8 mouse cellular contexts compared by ENCODE assay signal in genomic region chr16:38341396-38342324, GRCm38 (mm10). TPM values are rescaled to one million over a fixed set of nuclear protein-coding genes. Genes with fewer than 3 reads are reported as not detected.
DNase-seq lines count a peak whose midpoint lies in the region; ATAC-seq and TF ChIP-seq lines count a peak whose summit lies in the region.

TSS of gene Maats1 (minus strand) at chr16:38342143.

- peak within 1 kb of the TSS; percentile 18 for H3K4me3 ChIP-seq in forebrain, embryonic 11.5 days (ENCODE audit: low read depth, low read length)
- H3K4me3 ChIP-seq in heart, embryonic 14.5 days (ENCODE audit: control insufficient read depth in 1 of 2, insufficient read depth in 1 of 2, low read depth in 1 of 2, low read length in 2 of 2): peak within 1 kb of the TSS; percentile 32 to 33
- peak within 1 kb of the TSS; percentile 10 for H3K4me3 ChIP-seq in kidney, postnatal 0 days (replicated peaks; ENCODE audit: low read depth, low read length)
- H3K4me3 ChIP-seq in liver, embryonic 11.5 days (ENCODE audit: low read depth, low read length): peak within 1 kb of the TSS; percentile 29
- H3K4me3 ChIP-seq in stomach, embryonic 14.5 days (ENCODE audit: low read depth, low read length): peak within 1 kb of the TSS; percentile 28

- no peak for TF ChIP-seq CTCF in kidney, postnatal 0 days (IDR thresholded peaks at IDR 0.05; ENCODE audit: low read depth)

- peak within 1 kb of the TSS; percentile 46 for H3K9ac ChIP-seq in forebrain, embryonic 11.5 days (ENCODE audit: low read length)
- H3K9ac ChIP-seq in heart, embryonic 14.5 days (ENCODE audit: low read length): peak within 1 kb of the TSS; percentile 59
- no peak within 1 kb of the TSS for H3K9ac ChIP-seq in kidney, postnatal 0 days (ENCODE audit: low read depth, low read length)
- no peak within 1 kb of the TSS for H3K9ac ChIP-seq in liver, embryonic 11.5 days (ENCODE audit: low read depth, low read length)
- peak within 1 kb of the TSS; percentile 18; the same call in 1 of the 2 replicates for H3K9ac ChIP-seq in stomach, embryonic 14.5 days (replicated peaks; ENCODE audit: low read depth, low read length)

- H3K9me3 ChIP-seq in forebrain, embryonic 11.5 days (ENCODE audit: control insufficient read depth, low read length): no peaks in the 10 kb centered on the region
- H3K9me3 ChIP-seq in heart, embryonic 14.5 days (ENCODE audit: control insufficient read depth, low read length): 0 out of 2 replicates have a peak, but pooled peaks cover 4% of the 10 kb centered on the region
- H3K9me3 ChIP-seq in kidney, postnatal 0 days (replicated peaks; ENCODE audit: low read length): no peaks in the 10 kb centered on the region
- H3K9me3 ChIP-seq in liver, embryonic 11.5 days (ENCODE audit: control insufficient read depth, low read length): no peaks in the 10 kb centered on the region
- no peaks in the 10 kb centered on the region for H3K9me3 ChIP-seq in stomach, embryonic 14.5 days (ENCODE audit: control insufficient read depth, low read depth, low read length)

- peak; percentile 33 for ATAC-seq in CD4-positive, CD25-positive, alpha-beta regulatory T cell, adult 4 months
- peak; percentile 89 for ATAC-seq in forebrain, embryonic 11.5 days (replicated peaks; ENCODE audit: low FRiP score)
- ATAC-seq in heart, embryonic 14.5 days (ENCODE audit: insufficient number of reproducible peaks, insufficient read depth, low FRiP score, low read depth): peak; percentile 59
- peak; percentile 89 for ATAC-seq in kidney, postnatal 0 days (replicated peaks; ENCODE audit: low FRiP score, low read depth)
- ATAC-seq in liver, embryonic 11.5 days (replicated peaks; ENCODE audit: low FRiP score): peak; percentile 73
- peak; percentile 58; the same call in 1 of the 2 replicates for ATAC-seq in monocyte, adult 5-6 weeks (replicated peaks; ENCODE audit: insufficient number of reproducible peaks, low FRiP score, low TSS enrichment, poor library complexity, severe bottlenecking)
- ATAC-seq in stomach, embryonic 14.5 days (ENCODE audit: insufficient number of reproducible peaks, insufficient read depth, low FRiP score, low read depth): peak; percentile 86

- no peaks in the 10 kb centered on the region for H3K36me3 ChIP-seq in forebrain, embryonic 11.5 days (ENCODE audit: control insufficient read depth, insufficient read depth, low read length)
- H3K36me3 ChIP-seq in heart, embryonic 14.5 days (ENCODE audit: control insufficient read depth, insufficient read depth, low read length): no peaks in the 10 kb centered on the region
- no peaks in the 10 kb centered on the region for H3K36me3 ChIP-seq in kidney, postnatal 0 days (ENCODE audit: insufficient read depth, low read length)
- H3K36me3 ChIP-seq in liver, embryonic 11.5 days (ENCODE audit: control insufficient read depth, insufficient read depth, low read length): no peaks in the 10 kb centered on the region
- H3K36me3 ChIP-seq in stomach, embryonic 14.5 days (ENCODE audit: control insufficient read depth, insufficient read depth, low read length): no peaks in the 10 kb centered on the region

- H3K4me2 ChIP-seq in forebrain, embryonic 11.5 days (ENCODE audit: low read depth, low read length, severe bottlenecking): peak within 1 kb of the TSS; percentile 46
- H3K4me2 ChIP-seq in heart, embryonic 14.5 days (ENCODE audit: low read length): peak within 1 kb of the TSS; percentile 70
- peak within 1 kb of the TSS; percentile 51 for H3K4me2 ChIP-seq in kidney, postnatal 0 days (ENCODE audit: low read length)
- peak within 1 kb of the TSS; percentile 52 for H3K4me2 ChIP-seq in liver, embryonic 11.5 days
- peak within 1 kb of the TSS; percentile 60 for H3K4me2 ChIP-seq in stomach, embryonic 14.5 days (replicated peaks; ENCODE audit: low read depth, low read length)

- DNase-seq in c-Kit-positive CD71-positive TER-119-positive erythroid progenitor cells, embryonic 14.5 days (ENCODE audit: low spot score): peak; percentile 58
- DNase-seq in forebrain, embryonic 11.5 days (ENCODE audit: low spot score): peak; percentile 92
- DNase-seq in kidney, postnatal 0 days (ENCODE audit: low spot score): peak; percentile 93
- peak; percentile 69 for DNase-seq in liver, embryonic 11.5 days (ENCODE audit: low spot score)

- 8% methylated on average over 30 of the region's 30 CpGs for WGBS in forebrain, embryonic 11.5 days
- 13% methylated on average over 30 of the region's 30 CpGs for WGBS in heart, embryonic 14.5 days
- WGBS in kidney, postnatal 0 days: 12% methylated on average over 30 of the region's 30 CpGs
- WGBS in liver, embryonic 11.5 days: 14% methylated on average over 30 of the region's 30 CpGs
- 11% methylated on average over 30 of the region's 30 CpGs for WGBS in stomach, embryonic 14.5 days

- H3K27ac ChIP-seq in forebrain, embryonic 11.5 days (ENCODE audit: low read depth, low read length): no peak within 1 kb of the TSS
- no peak within 1 kb of the TSS for H3K27ac ChIP-seq in heart, embryonic 14.5 days (replicated peaks in 1 of 2; ENCODE audit: control insufficient read depth in 1 of 2, insufficient read depth in 1 of 2, low read depth in 2 of 2, low read length in 2 of 2)
- no peak within 1 kb of the TSS for H3K27ac ChIP-seq in kidney, postnatal 0 days
- no peak within 1 kb of the TSS for H3K27ac ChIP-seq in liver, embryonic 11.5 days (ENCODE audit: low read depth, low read length)
- no peak within 1 kb of the TSS for H3K27ac ChIP-seq in stomach, embryonic 14.5 days (ENCODE audit: low read length)

- no peaks in the 10 kb centered on the region for H3K4me1 ChIP-seq in forebrain, embryonic 11.5 days (replicated peaks; ENCODE audit: control insufficient read depth, insufficient read depth, low read length)
- peaks cover 3 to 16% of the 10 kb centered on the region in 2 experiments for H3K4me1 ChIP-seq in heart, embryonic 14.5 days (ENCODE audit: control insufficient read depth in 2 of 2, insufficient read depth in 2 of 2, low read length in 2 of 2)
- H3K4me1 ChIP-seq in kidney, postnatal 0 days (replicated peaks; ENCODE audit: insufficient read depth, low read length): no peaks in the 10 kb centered on the region; the same call in 1 of the 2 replicates
- H3K4me1 ChIP-seq in liver, embryonic 11.5 days (replicated peaks; ENCODE audit: control insufficient read depth, insufficient read depth, low read length): 0 out of 2 replicates have a peak, but pooled peaks cover 4% of the 10 kb centered on the region
- no peaks in the 10 kb centered on the region for H3K4me1 ChIP-seq in stomach, embryonic 14.5 days (ENCODE audit: control insufficient read depth, insufficient read depth, low read length)

- no peaks in the 10 kb centered on the region for H3K27me3 ChIP-seq in forebrain, embryonic 11.5 days (ENCODE audit: control insufficient read depth, insufficient read depth, low read length)
- H3K27me3 ChIP-seq in heart, embryonic 14.5 days (ENCODE audit: control insufficient read depth, insufficient read depth, low read length): no peaks in the 10 kb centered on the region
- H3K27me3 ChIP-seq in kidney, postnatal 0 days (ENCODE audit: insufficient read depth, low read length): no peaks in the 10 kb centered on the region
- H3K27me3 ChIP-seq in liver, embryonic 11.5 days (replicated peaks; ENCODE audit: control insufficient read depth, insufficient read depth, low read length): no peaks in the 10 kb centered on the region
- H3K27me3 ChIP-seq in stomach, embryonic 14.5 days (ENCODE audit: control insufficient read depth, insufficient read depth, low read length): no peaks in the 10 kb centered on the region

RNA-seq across cellular contexts. Expression of gene Maats1, which starts in this region (rescaled TPM):
- under 1 TPM in 1 of 2 experiments, not detected in 1; 0.24 TPM for polyA plus RNA-seq in CD4-positive, CD25-positive, alpha-beta regulatory T cell, adult 4 months (2017; shearing (Covaris generic))
- 0.39 and 0.41 TPM in 2 replicates for polyA plus RNA-seq in forebrain, embryonic 11.5 days (2014; fragmentation: Nextera tagmentation; extraction: Ambion mirVana)
- polyA plus RNA-seq in heart, embryonic 14.5 days (2014; fragmentation: Nextera tagmentation; extraction: Ambion mirVana): 0.15 TPM in 1 of 2 replicates, not detected in the other
- polyA plus RNA-seq in kidney, postnatal 0 days (2015; fragmentation: Nextera tagmentation; extraction: Ambion mirVana): 0.14 and 0.21 TPM in 2 replicates
- 0.05 TPM in 1 of 2 replicates, not detected in the other for polyA plus RNA-seq in liver, embryonic 11.5 days (2014; fragmentation: Nextera tagmentation; extraction: Ambion mirVana)
- 0.21 TPM in 1 of 3 replicates, not detected in the others for total RNA-seq in monocyte, adult 5-6 weeks (2017)
- 0.18 TPM in 1 of 2 replicates, not detected in the other for polyA plus RNA-seq in stomach, embryonic 14.5 days (2014; fragmentation: Nextera tagmentation; extraction: Ambion mirVana)

Comparison
In these comparisons a context has a peak if more than half of its experiments do, and no peak if none do; other contexts are left out.
1. Peak in ATAC-seq in CD4-positive, CD25-positive, alpha-beta regulatory T cell, adult 4 months; RNA of the gene not detected or under 1 TPM.
2. Peak in DNase-seq, ATAC-seq, H3K4me3 ChIP-seq, H3K9ac ChIP-seq and H3K4me2 ChIP-seq in forebrain, embryonic 11.5 days; RNA of the gene not detected or under 1 TPM.
3. Peak in ATAC-seq, H3K4me3 ChIP-seq, H3K9ac ChIP-seq and H3K4me2 ChIP-seq in heart, embryonic 14.5 days; RNA of the gene not detected or under 1 TPM.
4. Peak in DNase-seq, ATAC-seq, H3K4me3 ChIP-seq and H3K4me2 ChIP-seq in kidney, postnatal 0 days; RNA of the gene not detected or under 1 TPM.
5. Peak in DNase-seq, ATAC-seq, H3K4me3 ChIP-seq and H3K4me2 ChIP-seq in liver, embryonic 11.5 days; RNA of the gene not detected or under 1 TPM.
6. Peak in ATAC-seq in monocyte, adult 5-6 weeks; RNA of the gene not detected or under 1 TPM.
7. Peak in ATAC-seq, H3K4me3 ChIP-seq, H3K9ac ChIP-seq and H3K4me2 ChIP-seq in stomach, embryonic 14.5 days; RNA of the gene not detected or under 1 TPM.
8. ATAC-seq: peak in every context shown above with its lines; median percentile 89 in forebrain, embryonic 11.5 days; 89 in kidney, postnatal 0 days; 86 in stomach, embryonic 14.5 days; 73 in liver, embryonic 11.5 days; 59 in heart, embryonic 14.5 days; 58 in monocyte, adult 5-6 weeks; 33 in CD4-positive, CD25-positive, alpha-beta regulatory T cell, adult 4 months.